Comparison of ENCODE assay signal across 12 mouse cellular contexts in genomic region chr3:28531294-28531956, GRCm38 (mm10).
A peak's percentile ranks its signal among the peaks of the same experiment; 100 is the strongest.
DNase-seq lines count a peak whose midpoint lies in the region; ATAC-seq and TF ChIP-seq lines count a peak whose summit lies in the region.
"Had no signal": no experiment of that assay in that cellular context is flagged by ENCODE, and none has a peak within 500 bp of the region (broad histone marks: within the 10 kb centered on the region; RNA-seq: fewer than 3 reads in every experiment).

No protein-coding gene starts in this region.

- H3K4me2 ChIP-seq in heart, embryonic 12.5 days = peak overlapping the region; percentile 12; the same call in 1 of the 2 replicates
- peak overlapping the region; percentile 30; the same call in 1 of the 2 replicates for H3K4me2 ChIP-seq in hindbrain, embryonic 15.5 days
- no peak overlapping the region for H3K4me2 ChIP-seq in intestine, postnatal 0 days (replicated peaks; ENCODE audit: low read depth)
- H3K4me2 ChIP-seq: liver, embryonic 15.5 days had no signal

- H3K9me3 ChIP-seq in heart, embryonic 12.5 days (replicated peaks) = no peaks in the 10 kb centered on the region
- no peaks in the 10 kb centered on the region for H3K9me3 ChIP-seq in hindbrain, embryonic 15.5 days
- no peaks in the 10 kb centered on the region for H3K9me3 ChIP-seq in intestine, postnatal 0 days (ENCODE audit: control insufficient read depth)
- H3K9me3 ChIP-seq: liver, embryonic 15.5 days; megakaryocyte, embryonic 14.5 days had no signal

- no peaks in the 10 kb centered on the region for H3K27me3 ChIP-seq in heart, embryonic 12.5 days (replicated peaks)
- H3K27me3 ChIP-seq in hindbrain, embryonic 15.5 days = no peaks in the 10 kb centered on the region
- H3K27me3 ChIP-seq in intestine, postnatal 0 days (replicated peaks; ENCODE audit: control insufficient read depth, insufficient read depth, low read length) = no peaks in the 10 kb centered on the region
- H3K27me3 ChIP-seq: liver, embryonic 15.5 days; megakaryocyte, embryonic 14.5 days had no signal

- no peak for ATAC-seq in heart, embryonic 12.5 days (ENCODE audit: insufficient number of reproducible peaks, low FRiP score)
- no peak for ATAC-seq in hindbrain, embryonic 15.5 days (ENCODE audit: low FRiP score, low read depth)
- ATAC-seq in intestine, postnatal 0 days = no peak

- TF ChIP-seq CTCF in intestine, postnatal 0 days (IDR thresholded peaks at IDR 0.05; ENCODE audit: low read depth) = no peak

- no peak overlapping the region for H3K4me3 ChIP-seq in heart, embryonic 12.5 days
- H3K4me3 ChIP-seq in hindbrain, embryonic 15.5 days = no peak overlapping the region
- H3K4me3 ChIP-seq in intestine, postnatal 0 days (ENCODE audit: low read depth, low read length) = no peak overlapping the region
- H3K4me3 ChIP-seq: liver, embryonic 15.5 days; megakaryocyte, embryonic 14.5 days had no signal

- H3K36me3 ChIP-seq in heart, embryonic 12.5 days = no peaks in the 10 kb centered on the region
- peaks cover 3% of the 10 kb centered on the region; the same call in 1 of the 2 replicates for H3K36me3 ChIP-seq in hindbrain, embryonic 15.5 days
- no peaks in the 10 kb centered on the region for H3K36me3 ChIP-seq in intestine, postnatal 0 days (ENCODE audit: control insufficient read depth, insufficient read depth)
- H3K36me3 ChIP-seq: liver, embryonic 15.5 days had no signal

- no peak overlapping the region for H3K9ac ChIP-seq in heart, embryonic 12.5 days
- H3K9ac ChIP-seq in hindbrain, embryonic 15.5 days = no peak overlapping the region
- no peak overlapping the region for H3K9ac ChIP-seq in intestine, postnatal 0 days (ENCODE audit: low read depth, low read length)
- H3K9ac ChIP-seq: liver, embryonic 15.5 days had no signal

- intact Hi-C loops in heart, postnatal 25 days (cut with DNase I) = no loop called here
- intact Hi-C loops in gastrocnemius, postnatal 36 days (cut with DNase I) = no loop called here

- no peaks in the 10 kb centered on the region for H3K4me1 ChIP-seq in heart, embryonic 12.5 days (replicated peaks)
- peaks cover 5% of the 10 kb centered on the region; the same call in 1 of the 2 replicates for H3K4me1 ChIP-seq in hindbrain, embryonic 15.5 days (replicated peaks)
- H3K4me1 ChIP-seq in intestine, postnatal 0 days (replicated peaks; ENCODE audit: control insufficient read depth, insufficient read depth, low read length) = no peaks in the 10 kb centered on the region
- H3K4me1 ChIP-seq: liver, embryonic 15.5 days had no signal

- 69% methylated on average over 15 of the region's 15 CpGs for whole genome bisulfite sequencing in heart, embryonic 12.5 days
- 72% methylated on average over 15 of the region's 15 CpGs for WGBS in hindbrain, embryonic 15.5 days
- 74% methylated on average over 15 of the region's 15 CpGs for WGBS in intestine, postnatal 0 days

- no peak overlapping the region for H3K27ac ChIP-seq in heart, embryonic 12.5 days (ENCODE audit: poor library complexity, severe bottlenecking)
- no peak overlapping the region for H3K27ac ChIP-seq in hindbrain, embryonic 15.5 days (replicated peaks)
- H3K27ac ChIP-seq in intestine, postnatal 0 days (ENCODE audit: low read depth, low read length) = no peak overlapping the region
- H3K27ac ChIP-seq: liver, embryonic 15.5 days had no signal

- DNase-seq in heart, postnatal 25 days (ENCODE audit: low spot score) = no peak
- peak; percentile 49 for DNase-seq in right cerebral cortex, postnatal 25 days
- no peak for DNase-seq in right cerebral cortex, postnatal 14 days
- DNase-seq in gastrocnemius, postnatal 36 days = no peak
- DNase-seq in urinary bladder, adult 18-20 months (ENCODE audit: low spot score in 2 of 2) = no peak
- DNase-seq: embryo, embryonic 11 days; gastrocnemius, postnatal 14 days had no signal
